Mouse (Mus musculus) midbrain, embryonic 16.5 days (tissue): ENCODE measurements around the gene Cd2ap. TPM values are rescaled to one million over a fixed set of nuclear protein-coding genes. Genes with fewer than 3 reads are reported as not detected.

ENCODE experiments used
- ATAC-seq: fragments of 200-750 bp; cut with Nextera tagmentation; 2 replicates; pipeline ENCODE4 v1.8.0; 2017; ENCODE audit warnings: moderate TSS enrichment
- H3K27ac ChIP-seq: fragments of 300-500 bp; sonication (generic); 2 replicates; pipeline ENCODE4 v1.5.1; 2014; ENCODE audit warnings: mild to moderate bottlenecking, low read length, mixed read lengths
- H3K27me3 ChIP-seq: fragments of 300-500 bp; sonication (generic); 2 replicates; pipeline ENCODE4 v1.6.1; 2014; ENCODE audit warnings: low read depth, low read length, mixed read lengths; ENCODE audit not compliant: control insufficient read depth, insufficient read depth
- H3K36me3 ChIP-seq: fragments of 300-500 bp; sonication (generic); 2 replicates; pipeline ENCODE4 v1.6.1; 2014; ENCODE audit warnings: mild to moderate bottlenecking, low read length, moderate library complexity, mixed read lengths; ENCODE audit not compliant: control insufficient read depth, insufficient read depth
- H3K4me1 ChIP-seq: fragments of 300-500 bp; sonication (generic); 2 replicates; pipeline ENCODE4 v1.6.1; 2014; ENCODE audit warnings: mild to moderate bottlenecking, low read length, mixed read lengths; ENCODE audit not compliant: control insufficient read depth, insufficient read depth
- H3K4me2 ChIP-seq: fragments of 300-500 bp; sonication (generic); 2 replicates; pipeline ENCODE4 v1.6.1; 2014; ENCODE audit warnings: mild to moderate bottlenecking, low read length, mixed read lengths
- H3K4me3 ChIP-seq: fragments of 300-500 bp; sonication (generic); 2 replicates; pipeline ENCODE4 v1.5.1; 2014; ENCODE audit warnings: low read depth, mild to moderate bottlenecking, low read length, moderate library complexity, mixed read lengths
- H3K9ac ChIP-seq: fragments of 300-500 bp; sonication (generic); 2 replicates; pipeline ENCODE4 v1.6.1; 2014; ENCODE audit warnings: low read depth, low read length, mixed read lengths
- H3K9me3 ChIP-seq: fragments of 300-500 bp; sonication (generic); replicated peaks from 2 replicates; pipeline ENCODE4 v1.6.1; 2014; ENCODE audit warnings: mild to moderate bottlenecking, low read length, mixed read lengths; ENCODE audit not compliant: control insufficient read depth, poor library complexity, severe bottlenecking
- WGBS: fragments of 180-500 bp; shearing (Covaris S2); extraction: QIAGEN DNeasy Blood & Tissue Kit; methylation state at CpG from one replicate; pipeline ENCODE4 v1.1.7; 2014; 5-methylcytosine and 5-hydroxymethylcytosine counted together
- polyA plus RNA-seq: library from polyadenylated mRNA; unstranded; fragments of >200 nt; fragmentation: Nextera tagmentation; extraction: Ambion mirVana; gene quantifications from 2 replicates; pipeline ENCODE4 v1.2.1, GENCODE M21; 2015

Gene Cd2ap
- polyA plus RNA-seq, 1 experiment from 2014 or later = 6.5 TPM

DNA sequence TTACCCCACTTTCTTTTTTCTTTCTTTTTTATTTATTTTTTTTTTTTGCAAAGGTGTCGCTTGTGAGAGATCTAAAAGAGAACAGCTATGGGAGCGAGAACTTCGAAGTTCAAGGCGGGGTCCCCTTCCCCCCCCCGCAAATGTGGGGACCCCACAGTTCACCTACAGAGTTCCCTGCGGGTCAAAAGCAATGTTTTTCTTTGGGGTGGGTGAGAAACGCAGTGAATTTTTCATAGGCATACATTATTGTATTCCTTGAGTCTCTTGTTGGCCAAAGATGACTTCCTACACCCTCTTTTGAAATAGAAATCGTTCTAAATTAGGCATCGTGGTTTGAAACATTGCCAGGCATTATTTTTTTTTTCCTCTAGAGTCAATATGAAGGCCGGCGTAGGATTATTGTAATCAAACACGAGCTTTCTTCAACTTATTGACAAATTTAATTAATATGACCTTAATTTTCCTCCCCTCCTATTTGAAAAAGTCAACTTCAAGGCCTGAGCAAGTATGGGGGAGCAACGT lies 500 bp upstream of the Cd2ap start:
- H3K9me3 ChIP-seq = no peaks in the 10 kb centered on the region
- peak; percentile 1 for ATAC-seq

GRCm38 (mm10) chr17:42875571-42876000 lies 879 bp downstream of the Cd2ap start:
- under 1% methylated on average over 17 of the region's 17 CpGs for WGBS
- peak; percentile 57 for ATAC-seq
- Histone ChIP-seq H3K4me1 (peaks cover 10% of the 10 kb centered on the region), H3K4me3 (peak overlapping the region; percentile 93), H3K9ac (peak overlapping the region; percentile 97), H3K36me3 (no peaks in the 10 kb centered on the region), H3K4me2 (peak overlapping the region; percentile 71), H3K27ac (peak overlapping the region; percentile 93), H3K27me3 (no peaks in the 10 kb centered on the region), H3K9me3 (no peaks in the 10 kb centered on the region)

More for the DNA sequence above, 500 bp upstream of the Cd2ap start:
- Histone ChIP-seq H3K36me3 (no peaks in the 10 kb centered on the region), H3K27me3 (no peaks in the 10 kb centered on the region), H3K4me3 (peak overlapping the region; percentile 93), H3K27ac (no peak overlapping the region), H3K4me1 (peaks cover 10% of the 10 kb centered on the region), H3K9ac (peak overlapping the region; percentile 97), H3K4me2 (peak overlapping the region; percentile 71)
- WGBS = 37% methylated on average over 13 of the region's 13 CpGs

- H3K4me1 ChIP-seq = peaks cover 10% of the 10 kb centered on the region
- peak overlapping the region; percentile 71 for H3K4me2 ChIP-seq
- WGBS = 8% methylated on average over 6 of the region's 6 CpGs
- no peaks in the 10 kb centered on the region for H3K27me3 ChIP-seq
- H3K4me3 ChIP-seq = peak overlapping the region; percentile 93
- H3K9ac ChIP-seq = peak overlapping the region; percentile 97; the same call in 1 of the 2 replicates
- H3K27ac ChIP-seq = no peak overlapping the region
- ATAC-seq = no peak
- no peaks in the 10 kb centered on the region for H3K36me3 ChIP-seq
- H3K9me3 ChIP-seq = no peaks in the 10 kb centered on the region
These were observed 1.4 kb downstream of the Cd2ap start for GRCm38 (mm10) chr17:42875015-42875414.

GRCm38 (mm10) chr17:42870465-42870864 lies 6.0 kb downstream of the Cd2ap start:
- no peak for ATAC-seq
- Histone ChIP-seq H3K4me2 (no peak overlapping the region), H3K9me3 (no peaks in the 10 kb centered on the region), H3K9ac (no peak overlapping the region), H3K4me3 (no peak overlapping the region), H3K4me1 (peaks cover 10% of the 10 kb centered on the region), H3K27ac (no peak overlapping the region), H3K36me3 (no peaks in the 10 kb centered on the region), H3K27me3 (no peaks in the 10 kb centered on the region)

GRCm38 (mm10) chr17:42863186-42863585 lies 13.3 kb downstream of the Cd2ap start:
- no peak overlapping the region for H3K9ac ChIP-seq
- WGBS = 51% methylated on average over 3 of the region's 3 CpGs
- ATAC-seq = no peak
- no peaks in the 10 kb centered on the region for H3K27me3 ChIP-seq
- no peaks in the 10 kb centered on the region for H3K9me3 ChIP-seq
- H3K4me2 ChIP-seq = no peak overlapping the region
- H3K4me1 ChIP-seq = no peaks in the 10 kb centered on the region
- H3K27ac ChIP-seq = no peak overlapping the region
- no peaks in the 10 kb centered on the region for H3K36me3 ChIP-seq
- no peak overlapping the region for H3K4me3 ChIP-seq

DNA sequence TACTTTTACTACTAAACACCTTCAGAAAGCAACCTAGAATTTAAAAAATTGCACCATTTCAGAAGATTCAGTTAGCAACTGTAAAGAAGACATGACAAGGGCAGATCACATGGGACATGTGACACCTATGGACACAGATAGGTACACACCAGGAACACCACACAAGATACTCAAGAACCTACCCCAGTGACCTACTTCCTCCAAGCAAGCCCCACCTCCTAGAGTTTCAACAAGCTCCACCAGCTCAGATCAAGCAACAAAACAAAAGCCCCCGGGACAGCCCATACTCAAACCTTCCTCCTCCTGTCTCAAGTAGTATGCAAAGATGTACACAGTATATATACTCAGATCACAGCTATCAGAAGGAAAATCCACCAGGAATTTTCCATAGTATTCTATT lies 16.1 kb downstream of the Cd2ap start:
- H3K9ac ChIP-seq = no peak overlapping the region
- 100% methylated on average over 1 of the region's 1 CpGs for WGBS
- no peak overlapping the region for H3K4me2 ChIP-seq
- no peaks in the 10 kb centered on the region for H3K9me3 ChIP-seq
- no peak overlapping the region for H3K4me3 ChIP-seq
- ATAC-seq = no peak
- H3K27me3 ChIP-seq = no peaks in the 10 kb centered on the region
- H3K27ac ChIP-seq = no peak overlapping the region
- H3K36me3 ChIP-seq = no peaks in the 10 kb centered on the region
- H3K4me1 ChIP-seq = no peaks in the 10 kb centered on the region

DNA sequence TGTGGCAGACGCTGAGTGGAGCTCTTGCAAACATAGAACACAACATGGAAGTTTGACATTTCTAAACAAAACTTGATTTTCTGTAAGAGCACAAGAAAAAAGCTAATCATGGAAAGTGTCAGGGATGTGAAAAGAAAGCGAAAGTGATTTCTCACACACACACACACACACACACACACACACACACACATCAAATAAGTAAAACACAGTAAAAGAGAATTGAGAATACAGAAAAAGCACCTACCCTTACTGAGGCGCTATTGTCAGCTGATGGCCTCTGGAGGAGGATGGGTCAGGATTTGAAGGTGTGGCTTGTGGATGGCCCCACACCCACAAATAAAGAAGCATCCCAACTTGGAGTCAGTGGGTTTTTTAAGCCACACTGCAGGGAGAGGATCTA lies 19.0 kb downstream of the Cd2ap start:
- Histone ChIP-seq H3K27ac (no peak overlapping the region), H3K4me2 (no peak overlapping the region), H3K27me3 (no peaks in the 10 kb centered on the region), H3K9ac (no peak overlapping the region), H3K4me3 (no peak overlapping the region), H3K4me1 (no peaks in the 10 kb centered on the region), H3K9me3 (no peaks in the 10 kb centered on the region), H3K36me3 (no peaks in the 10 kb centered on the region)
- 82% methylated on average over 3 of the region's 3 CpGs for WGBS
- ATAC-seq = no peak

DNA sequence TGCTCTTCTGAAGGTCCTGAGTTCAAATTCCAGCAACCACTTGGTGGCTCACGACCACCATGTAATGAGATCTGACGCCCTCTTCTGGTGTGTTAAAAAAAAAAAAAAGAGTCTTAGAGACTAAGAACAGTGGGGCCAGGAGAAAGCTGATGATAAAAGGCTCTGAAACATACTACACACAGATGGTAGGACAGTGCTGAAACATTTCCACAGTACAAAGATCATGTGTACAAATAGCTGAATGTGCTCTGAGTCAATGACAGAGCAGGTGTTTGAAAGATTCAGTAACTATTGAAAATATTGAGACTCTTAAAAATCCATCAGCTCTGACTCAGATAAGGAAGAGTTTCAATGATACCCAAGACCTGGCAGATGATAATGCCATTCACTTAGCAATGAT lies 29.4 kb downstream of the Cd2ap start:
- Histone ChIP-seq H3K4me1 (no peaks in the 10 kb centered on the region), H3K36me3 (0 out of 2 replicates have a peak, but pooled peaks cover 2% of the 10 kb centered on the region), H3K4me3 (no peak overlapping the region), H3K27me3 (no peaks in the 10 kb centered on the region), H3K9me3 (no peaks in the 10 kb centered on the region), H3K4me2 (no peak overlapping the region), H3K27ac (no peak overlapping the region), H3K9ac (no peak overlapping the region)
- no peak for ATAC-seq
- WGBS = 88% methylated on average over 2 of the region's 2 CpGs

GRCm38 (mm10) chr17:42837193-42837592 lies 39.3 kb downstream of the Cd2ap start:
- Histone ChIP-seq H3K4me3 (no peak overlapping the region), H3K9me3 (no peaks in the 10 kb centered on the region), H3K4me2 (no peak overlapping the region), H3K27me3 (no peaks in the 10 kb centered on the region), H3K36me3 (no peaks in the 10 kb centered on the region), H3K4me1 (no peaks in the 10 kb centered on the region), H3K27ac (no peak overlapping the region), H3K9ac (no peak overlapping the region)
- no peak for ATAC-seq
- WGBS = 91% methylated on average over 2 of the region's 2 CpGs
